Mouse (Mus musculus): Measurements from ENCODE around the gene 2010003K11Rik.
A peak's percentile ranks its signal among the peaks of the same experiment; 100 is the strongest.

Gene 2010003K11Rik

GRCm38 (mm10) chr19:4478190-4478516 is 20.2 kb downstream of the 2010003K11Rik start:
- Histone ChIP-seq H3K36me3 (ENCODE audit: insufficient read depth, low read length) (no peaks in the 10 kb centered on the region), H3K9me3 (ENCODE audit: low read length) (no peaks in the 10 kb centered on the region), H3K4me1 (replicated peaks; ENCODE audit: low read depth, low read length) (peaks cover 13% of the 10 kb centered on the region), H3K27me3 (ENCODE audit: insufficient read depth, low read length) (peaks cover 61% of the 10 kb centered on the region), H3K4me3 (replicated peaks; ENCODE audit: low read length) (0 out of 2 replicates have a peak overlapping the region, but pooled peaks have one; percentile 13)
- TF ChIP-seq NANOG (IDR thresholded peaks at IDR 0.05; ENCODE audit: borderline replicate concordance, low read length) (no peak), CTCF (conservative IDR thresholded peaks at IDR 0.05; ENCODE audit: low read length) (peak; percentile 62)

- peak within 1 kb of the TSS; percentile 84 for H3K4me3 ChIP-seq (replicated peaks; ENCODE audit: low read length)
- peaks cover 59% of the 10 kb centered on the region for H3K27me3 ChIP-seq (ENCODE audit: insufficient read depth, low read length)
- no peak for TF ChIP-seq CTCF (conservative IDR thresholded peaks at IDR 0.05; ENCODE audit: low read length)
- TF ChIP-seq POU5F1 (IDR thresholded peaks at IDR 0.05; ENCODE audit: borderline replicate concordance, low read length): no peak
- TF ChIP-seq NANOG (IDR thresholded peaks at IDR 0.05; ENCODE audit: borderline replicate concordance, low read length): no peak
- H3K36me3 ChIP-seq (ENCODE audit: insufficient read depth, low read length): no peaks in the 10 kb centered on the region
- peaks cover 13% of the 10 kb centered on the region for H3K4me1 ChIP-seq (replicated peaks; ENCODE audit: low read depth, low read length)
- H3K9me3 ChIP-seq (ENCODE audit: low read length): no peaks in the 10 kb centered on the region
Measured at GRCm38 (mm10) chr19:4477345-4478189, 20.8 kb downstream of the 2010003K11Rik start, which contains the start of gene Syt12. Gene Syt12 (minus strand): TSS chr19:4477447.

GRCm38 (mm10) chr19:4476601-4477257 is 21.7 kb downstream of the 2010003K11Rik start:
- Histone ChIP-seq H3K4me3 (replicated peaks; ENCODE audit: low read length) (peak overlapping the region; percentile 84), H3K36me3 (ENCODE audit: insufficient read depth, low read length) (no peaks in the 10 kb centered on the region), H3K4me1 (replicated peaks; ENCODE audit: low read depth, low read length) (peaks cover 13% of the 10 kb centered on the region), H3K27me3 (ENCODE audit: insufficient read depth, low read length) (peaks cover 57% of the 10 kb centered on the region), H3K9me3 (ENCODE audit: low read length) (no peaks in the 10 kb centered on the region)
- no peak for TF ChIP-seq CTCF (conservative IDR thresholded peaks at IDR 0.05; ENCODE audit: low read length)
- no peak for TF ChIP-seq NANOG (IDR thresholded peaks at IDR 0.05; ENCODE audit: borderline replicate concordance, low read length)
- no peak for TF ChIP-seq POU5F1 (IDR thresholded peaks at IDR 0.05; ENCODE audit: borderline replicate concordance, low read length)

GRCm38 (mm10) chr19:4475224-4475925 is 23.0 kb downstream of the 2010003K11Rik start:
- no peak overlapping the region for H3K4me3 ChIP-seq (replicated peaks; ENCODE audit: low read length)
- no peak for TF ChIP-seq CTCF (conservative IDR thresholded peaks at IDR 0.05; ENCODE audit: low read length)
- TF ChIP-seq POU5F1 (IDR thresholded peaks at IDR 0.05; ENCODE audit: borderline replicate concordance, low read length): no peak
- no peak for TF ChIP-seq NANOG (IDR thresholded peaks at IDR 0.05; ENCODE audit: borderline replicate concordance, low read length)
- peaks cover 13% of the 10 kb centered on the region for H3K4me1 ChIP-seq (replicated peaks; ENCODE audit: low read depth, low read length)
- H3K9me3 ChIP-seq (ENCODE audit: low read length): no peaks in the 10 kb centered on the region
- no peaks in the 10 kb centered on the region for H3K36me3 ChIP-seq (ENCODE audit: insufficient read depth, low read length)
- H3K27me3 ChIP-seq (ENCODE audit: insufficient read depth, low read length): peaks cover 57% of the 10 kb centered on the region

- Histone ChIP-seq H3K36me3 (ENCODE audit: insufficient read depth, low read length) (no peaks in the 10 kb centered on the region), H3K4me1 (replicated peaks; ENCODE audit: low read depth, low read length) (peaks cover 13% of the 10 kb centered on the region), H3K27me3 (ENCODE audit: insufficient read depth, low read length) (peaks cover 53% of the 10 kb centered on the region), H3K9me3 (ENCODE audit: low read length) (0 out of 2 replicates have a peak, but pooled peaks cover 4% of the 10 kb centered on the region), H3K4me3 (replicated peaks; ENCODE audit: low read length) (no peak overlapping the region)
- TF ChIP-seq CTCF (conservative IDR thresholded peaks at IDR 0.05; ENCODE audit: low read length): no peak
- TF ChIP-seq NANOG (IDR thresholded peaks at IDR 0.05; ENCODE audit: borderline replicate concordance, low read length): no peak
- TF ChIP-seq POU5F1 (IDR thresholded peaks at IDR 0.05; ENCODE audit: borderline replicate concordance, low read length): no peak
Measured at GRCm38 (mm10) chr19:4474739-4475138, 23.6 kb downstream of the 2010003K11Rik start.

- Histone ChIP-seq H3K36me3 (ENCODE audit: insufficient read depth, low read length) (no peaks in the 10 kb centered on the region), H3K4me1 (replicated peaks; ENCODE audit: low read depth, low read length) (peaks cover 13% of the 10 kb centered on the region), H3K9me3 (ENCODE audit: low read length) (0 out of 2 replicates have a peak, but pooled peaks cover 4% of the 10 kb centered on the region), H3K27me3 (ENCODE audit: insufficient read depth, low read length) (peaks cover 51% of the 10 kb centered on the region), H3K4me3 (replicated peaks; ENCODE audit: low read length) (no peak overlapping the region)
- TF ChIP-seq NANOG (IDR thresholded peaks at IDR 0.05; ENCODE audit: borderline replicate concordance, low read length) (no peak), POU5F1 (IDR thresholded peaks at IDR 0.05; ENCODE audit: borderline replicate concordance, low read length) (no peak), CTCF (conservative IDR thresholded peaks at IDR 0.05; ENCODE audit: low read length) (no peak)
Measured at GRCm38 (mm10) chr19:4473549-4473948, 24.8 kb downstream of the 2010003K11Rik start.

GRCm38 (mm10) chr19:4468363-4468762 is 30.0 kb downstream of the 2010003K11Rik start:
- H3K27me3 ChIP-seq (ENCODE audit: insufficient read depth, low read length): peaks cover 23% of the 10 kb centered on the region
- H3K4me3 ChIP-seq (replicated peaks; ENCODE audit: low read length): no peak overlapping the region
- no peaks in the 10 kb centered on the region for H3K4me1 ChIP-seq (replicated peaks; ENCODE audit: low read depth, low read length)
- H3K36me3 ChIP-seq (ENCODE audit: insufficient read depth, low read length): no peaks in the 10 kb centered on the region
- TF ChIP-seq NANOG (IDR thresholded peaks at IDR 0.05; ENCODE audit: borderline replicate concordance, low read length) (no peak), CTCF (conservative IDR thresholded peaks at IDR 0.05; ENCODE audit: low read length) (peak; percentile 63), POU5F1 (IDR thresholded peaks at IDR 0.05; ENCODE audit: borderline replicate concordance, low read length) (no peak)
- H3K9me3 ChIP-seq (ENCODE audit: low read length): 0 out of 2 replicates have a peak, but pooled peaks cover 4% of the 10 kb centered on the region

- H3K9me3 ChIP-seq (ENCODE audit: low read length): no peaks in the 10 kb centered on the region
- H3K36me3 ChIP-seq (ENCODE audit: insufficient read depth, low read length): no peaks in the 10 kb centered on the region
- TF ChIP-seq CTCF (conservative IDR thresholded peaks at IDR 0.05; ENCODE audit: low read length): no peak
- no peak for TF ChIP-seq NANOG (IDR thresholded peaks at IDR 0.05; ENCODE audit: borderline replicate concordance, low read length)
- TF ChIP-seq POU5F1 (IDR thresholded peaks at IDR 0.05; ENCODE audit: borderline replicate concordance, low read length): no peak
- H3K27me3 ChIP-seq (ENCODE audit: insufficient read depth, low read length): peaks cover 24% of the 10 kb centered on the region
- H3K4me1 ChIP-seq (replicated peaks; ENCODE audit: low read depth, low read length): no peaks in the 10 kb centered on the region
- no peak overlapping the region for H3K4me3 ChIP-seq (replicated peaks; ENCODE audit: low read length)
Measured at GRCm38 (mm10) chr19:4464666-4465065, 33.7 kb downstream of the 2010003K11Rik start.

Data from E14TG2a.4 (cell line).